Mouse (Mus musculus) MEL (cell line): ENCODE results near the gene Tmem235. TPM values are rescaled to one million over a fixed set of nuclear protein-coding genes. Genes with fewer than 3 reads are reported as not detected.

ENCODE experiments used
- DNase-seq: peaks from one replicate; pipeline ENCODE4 v3.0.0; 2011; ENCODE audit warnings: low read depth, low spot score
- H3K27ac ChIP-seq: 2 replicates; pipeline ENCODE4 v1.5.1; 2012; ENCODE audit warnings: low read depth, mild to moderate bottlenecking, control low read depth, low read length, moderate library complexity; ENCODE audit not compliant: control insufficient read depth
- H3K27me3 ChIP-seq, 2 experiments: fragments of 150-350 bp in 1 of 2; sonication (generic) in 1 of 2; 2 replicates each; pipeline ENCODE4 v1.6.1; 2012; ENCODE audit warnings: low read length in 2 of 2, mild to moderate bottlenecking in 2 of 2, improper control_type of control experiment in 1 of 2, moderate library complexity in 1 of 2; ENCODE audit not compliant: insufficient read depth in 2 of 2, control insufficient read depth in 1 of 2
- H3K36me3 ChIP-seq, 2 experiments: 2 replicates each; pipeline ENCODE4 v1.6.1; 2012 to 2014; ENCODE audit warnings: low read length in 2 of 2, improper control_type of control experiment in 1 of 2, inconsistent platforms in 1 of 2, mild to moderate bottlenecking in 1 of 2; ENCODE audit not compliant: insufficient read depth in 2 of 2, control insufficient read depth in 1 of 2
- H3K4me1 ChIP-seq, 2 experiments: fragments of 150-350 bp in 1 of 2; sonication (generic) in 1 of 2; 2 replicates each; pipeline ENCODE4 v1.6.1; 2012; ENCODE audit warnings: low read length in 2 of 2, improper control_type of control experiment in 1 of 2, mild to moderate bottlenecking in 1 of 2; ENCODE audit not compliant: insufficient read depth in 2 of 2, control insufficient read depth in 1 of 2
- H3K4me3 ChIP-seq, 2 experiments: fragments of 150-350 bp in 1 of 2; sonication (generic) in 1 of 2; 2 replicates each; pipeline ENCODE4 v1.5.1; 2012; ENCODE audit warnings: low read depth in 2 of 2, low read length in 2 of 2, mild to moderate bottlenecking in 2 of 2, moderate library complexity in 2 of 2, control low read depth in 1 of 2, improper control_type of control experiment in 1 of 2; ENCODE audit not compliant: control insufficient read depth in 1 of 2, insufficient read depth in 1 of 2
- H3K79me2 ChIP-seq: 2 replicates; pipeline ENCODE4 v1.6.1; 2012; ENCODE audit warnings: mild to moderate bottlenecking, low read length, moderate library complexity; ENCODE audit not compliant: control insufficient read depth, poor library complexity, insufficient read depth
- H3K9ac ChIP-seq: 2 replicates; pipeline ENCODE4 v1.6.1; 2012; ENCODE audit warnings: low read depth, mild to moderate bottlenecking, control low read depth, low read length, moderate library complexity; ENCODE audit not compliant: control insufficient read depth, poor library complexity, severe bottlenecking
- H3K9me3 ChIP-seq: fragments of 150-350 bp; sonication (generic); replicated peaks from 2 replicates; pipeline ENCODE4 v1.6.1; 2012; ENCODE audit warnings: mild to moderate bottlenecking, low read length, improper control_type of control experiment, moderate library complexity; ENCODE audit not compliant: insufficient read depth
- BHLHE40 ChIP-seq: IDR thresholded peaks from 2 replicates; pipeline ENCODE4 v1.6.1; 2012; ENCODE audit warnings: low read depth, mild to moderate bottlenecking, inconsistent platforms, low read length, improper control_type of control experiment, borderline replicate concordance
- CHD1 ChIP-seq: IDR thresholded peaks from 2 replicates; pipeline ENCODE4 v1.6.1; 2012; ENCODE audit warnings: low read depth, mild to moderate bottlenecking, inconsistent platforms, low read length, improper control_type of control experiment
- EP300 ChIP-seq, 2 experiments: IDR thresholded peaks; 2 replicates each; pipeline ENCODE4 v1.6.1; 2011; ENCODE audit warnings: improper control_type of control experiment in 2 of 2, low read length in 2 of 2, low read depth in 1 of 2, mild to moderate bottlenecking in 1 of 2
- ETS1 ChIP-seq: IDR thresholded peaks from 2 replicates; pipeline ENCODE4 v1.6.1; 2012; ENCODE audit warnings: low read depth, mild to moderate bottlenecking, inconsistent platforms, low read length, improper control_type of control experiment, moderate library complexity
- GABPA ChIP-seq: IDR thresholded peaks from 2 replicates; pipeline ENCODE4 v1.6.1; 2012; ENCODE audit warnings: low read depth, mild to moderate bottlenecking, inconsistent platforms, low read length, improper control_type of control experiment, moderate library complexity
- GATA1 ChIP-seq: IDR thresholded peaks from 2 replicates; pipeline ENCODE4 v1.6.1; 2011; ENCODE audit warnings: low read depth, low read length, improper control_type of control experiment
- HCFC1 ChIP-seq: IDR thresholded peaks from 2 replicates; pipeline ENCODE4 v1.6.1; 2012; ENCODE audit warnings: low read depth, mild to moderate bottlenecking, inconsistent platforms, low read length, improper control_type of control experiment, moderate library complexity
- MAZ ChIP-seq: IDR thresholded peaks from 2 replicates; pipeline ENCODE4 v1.6.1; 2012; ENCODE audit warnings: low read depth, mild to moderate bottlenecking, inconsistent platforms, low read length, improper control_type of control experiment
- MXI1 ChIP-seq: IDR thresholded peaks from 2 replicates; pipeline ENCODE4 v1.6.1; 2011; ENCODE audit warnings: mild to moderate bottlenecking, low read depth, low read length, improper control_type of control experiment
- MYB ChIP-seq: IDR thresholded peaks from 2 replicates; pipeline ENCODE4 v1.6.1; 2011; ENCODE audit warnings: mild to moderate bottlenecking, low read depth, low read length, improper control_type of control experiment
- NRF1 ChIP-seq: IDR thresholded peaks from 2 replicates; pipeline ENCODE4 v1.6.1; 2014; ENCODE audit warnings: low read depth, mild to moderate bottlenecking, inconsistent platforms, low read length, improper control_type of control experiment, moderate library complexity; ENCODE audit not compliant: poor library complexity, insufficient read depth, severe bottlenecking
- POLR2A ChIP-seq, 2 experiments: IDR thresholded peaks; 2 replicates each; pipeline ENCODE4 v1.6.1; 2011 to 2012; ENCODE audit warnings: low read length in 2 of 2, mild to moderate bottlenecking in 2 of 2, control low read depth in 1 of 2, improper control_type of control experiment in 1 of 2, low read depth in 1 of 2, moderate library complexity in 1 of 2; ENCODE audit not compliant: control insufficient read depth in 1 of 2, insufficient read depth in 1 of 2, poor library complexity in 1 of 2
- POLR2AphosphoS2 ChIP-seq: IDR thresholded peaks from 2 replicates; pipeline ENCODE4 v1.6.1; 2011; ENCODE audit warnings: low read length, improper control_type of control experiment
- POLR2AphosphoS5 ChIP-seq: IDR thresholded peaks from 2 replicates; pipeline ENCODE4 v1.6.1; 2012; ENCODE audit warnings: low read depth, borderline replicate concordance, mild to moderate bottlenecking, inconsistent platforms, low read length, moderate library complexity, mixed read lengths
- SMC3 ChIP-seq: IDR thresholded peaks from 2 replicates; pipeline ENCODE4 v1.6.1; 2011; ENCODE audit warnings: low read depth, low read length, improper control_type of control experiment
- TAL1 ChIP-seq: IDR thresholded peaks from 2 replicates; pipeline ENCODE4 v1.6.1; 2012; ENCODE audit warnings: mild to moderate bottlenecking, inconsistent platforms, low read length, moderate library complexity, mixed read lengths
- TBP ChIP-seq: IDR thresholded peaks from 2 replicates; pipeline ENCODE4 v1.8.0; 2011; ENCODE audit warnings: low read depth, low read length, improper control_type of control experiment
- TCF12 ChIP-seq: IDR thresholded peaks from 2 replicates; pipeline ENCODE4 v1.6.1; 2014; ENCODE audit warnings: low read depth, mild to moderate bottlenecking, inconsistent platforms, low read length, improper control_type of control experiment, moderate library complexity
- UBTF ChIP-seq: IDR thresholded peaks from 2 replicates; pipeline ENCODE4 v1.6.1; 2012; ENCODE audit warnings: low read depth, mild to moderate bottlenecking, inconsistent platforms, low read length, improper control_type of control experiment, moderate library complexity, borderline replicate concordance; ENCODE audit not compliant: insufficient read depth
- USF1 ChIP-seq: IDR thresholded peaks from 2 replicates; pipeline ENCODE4 v1.6.1; 2014; ENCODE audit warnings: low read depth, mild to moderate bottlenecking, inconsistent platforms, low read length, improper control_type of control experiment, moderate library complexity
- USF2 ChIP-seq, 2 experiments: IDR thresholded peaks; 2 replicates each; pipeline ENCODE4 v1.6.1; 2011 to 2012; ENCODE audit warnings: improper control_type of control experiment in 2 of 2, low read length in 2 of 2, borderline replicate concordance in 1 of 2, inconsistent platforms in 1 of 2, low read depth in 1 of 2, mild to moderate bottlenecking in 1 of 2; ENCODE audit not compliant: insufficient read depth in 1 of 2
- ZMIZ1 ChIP-seq: IDR thresholded peaks from 2 replicates; pipeline ENCODE4 v1.6.1; 2012; ENCODE audit warnings: low read depth, mild to moderate bottlenecking, inconsistent platforms, low read length, improper control_type of control experiment, moderate library complexity
- ZNF384 ChIP-seq: IDR thresholded peaks from 2 replicates; pipeline ENCODE4 v1.6.1; 2012; ENCODE audit warnings: low read depth, mild to moderate bottlenecking, inconsistent platforms, low read length, improper control_type of control experiment
- polyA plus RNA-seq, 2 experiments: library from polyadenylated mRNA; stranded (reverse) in 1 of 2; unstranded in 1 of 2; fragments of >175 nt in 1 of 2; fragments of >200 nt in 1 of 2; gene quantifications; 2 replicates each; pipeline versions ENCODE4 v1.2.1 to v1.2.4; 2012; ENCODE audit warnings: low replicate concordance in 2 of 2, low read depth in 1 of 2; ENCODE audit not compliant: insufficient read length in 2 of 2, insufficient read depth in 1 of 2, missing spikeins in 1 of 2
- total RNA-seq: library from RNA; depleted of rRNA; stranded (reverse); fragments of 300-350 nt; gene quantifications from 2 replicates; pipeline ENCODE4 v1.2.3, GENCODE M21; 2012

Tmem235 gene
- total and polyA plus RNA-seq, 3 experiments, result 0.04 TPM; not detected in 1

GRCm38 (mm10) chr11:117857462-117857861 lies 3.1 kb upstream of the Tmem235 start:
- H3K4me3 ChIP-seq, result no peak overlapping the region
- H3K27ac ChIP-seq, result 0 out of 2 replicates have a peak overlapping the region, but pooled peaks have one; percentile 2
- H3K27me3 ChIP-seq, result no peaks in the 10 kb centered on the region
- DNase-seq, result peak; percentile 69
- peaks cover 2 to 21% of the 10 kb centered on the region in 2 experiments; a peak in 3 of 4 replicates for H3K36me3 ChIP-seq
- H3K4me1 ChIP-seq, result 0 out of 4 replicates have a peak, but pooled peaks cover 0 to 2% of the 10 kb centered on the region in 2 experiments
- TF ChIP-seq TBP, result peak; percentile 78
- TF ChIP-seq POLR2AphosphoS2, result peak; percentile 4; the same call in 1 of the 2 replicates
- TF ChIP-seq UBTF, result no peak
- peak in 1 of 2 experiments; percentile 48; a peak in 2 of 4 replicates for TF ChIP-seq POLR2A (IDR thresholded peaks at IDR 0.05; ENCODE audit: control insufficient read depth in 1 of 2, insufficient read depth in 1 of 2, low read depth in 1 of 2, low read length in 2 of 2, poor library complexity in 1 of 2)
- TF ChIP-seq NRF1, result no peak
- no peaks in the 10 kb centered on the region for H3K9me3 ChIP-seq
- no peak overlapping the region for H3K9ac ChIP-seq
- H3K79me2 ChIP-seq, result no peaks in the 10 kb centered on the region; the same call in 1 of the 2 replicates

GRCm38 (mm10) chr11:117858392-117858791 lies 2.2 kb upstream of the Tmem235 start:
- 0 out of 4 replicates have a peak, but pooled peaks cover 0 to 2% of the 10 kb centered on the region in 2 experiments for H3K4me1 ChIP-seq
- TF ChIP-seq ZNF384, result peak; percentile 15; the same call in 1 of the 2 replicates
- no peak for TF ChIP-seq MAZ
- H3K27me3 ChIP-seq, result no peaks in the 10 kb centered on the region
- H3K27ac ChIP-seq, result peak overlapping the region; percentile 26; the same call in 1 of the 2 replicates
- no peak for DNase-seq
- no peak overlapping the region for H3K4me3 ChIP-seq
- no peaks in the 10 kb centered on the region for H3K9me3 ChIP-seq
- no peaks in the 10 kb centered on the region for H3K79me2 ChIP-seq
- H3K36me3 ChIP-seq, result peaks cover 2 to 15% of the 10 kb centered on the region in 2 experiments; a peak in 3 of 4 replicates
- no peak overlapping the region for H3K9ac ChIP-seq

GRCm38 (mm10) chr11:117863174-117863856 lies 2.8 kb downstream of the Tmem235 start:
- no peaks in the 10 kb centered on the region for H3K9me3 ChIP-seq
- no peaks in the 10 kb centered on the region; a peak in 1 of 4 replicates for H3K36me3 ChIP-seq
- no peak for DNase-seq
- H3K4me3 ChIP-seq, result no peak overlapping the region
- no peak overlapping the region for H3K9ac ChIP-seq
- no peaks in the 10 kb centered on the region for H3K27me3 ChIP-seq
- H3K4me1 ChIP-seq, result no peaks in the 10 kb centered on the region
- TF ChIP-seq BHLHE40 (no peak), TCF12 (no peak), GATA1 (no peak), POLR2A (IDR thresholded peaks at IDR 0.05; ENCODE audit: control insufficient read depth in 1 of 2, insufficient read depth in 1 of 2, low read depth in 1 of 2, low read length in 2 of 2, poor library complexity in 1 of 2) (no peak), TAL1 (no peak), MAZ (no peak), CHD1 (no peak), USF1 (no peak), MXI1 (no peak), USF2 (IDR thresholded peaks at IDR 0.05; ENCODE audit: borderline replicate concordance in 1 of 2, insufficient read depth in 1 of 2, low read depth in 1 of 2, low read length in 2 of 2) (no peak), GABPA (no peak), POLR2AphosphoS5 (no peak), MYB (no peak), ETS1 (no peak), EP300 (IDR thresholded peaks at IDR 0.05; ENCODE audit: low read depth in 1 of 2, low read length in 2 of 2) (no peak), ZMIZ1 (no peak), HCFC1 (no peak), SMC3 (no peak)
- no peak overlapping the region for H3K27ac ChIP-seq
- H3K79me2 ChIP-seq, result no peaks in the 10 kb centered on the region
